Mouse (Mus musculus): ENCODE data around the gene Gm15737.

Gm15737 gene

DNA sequence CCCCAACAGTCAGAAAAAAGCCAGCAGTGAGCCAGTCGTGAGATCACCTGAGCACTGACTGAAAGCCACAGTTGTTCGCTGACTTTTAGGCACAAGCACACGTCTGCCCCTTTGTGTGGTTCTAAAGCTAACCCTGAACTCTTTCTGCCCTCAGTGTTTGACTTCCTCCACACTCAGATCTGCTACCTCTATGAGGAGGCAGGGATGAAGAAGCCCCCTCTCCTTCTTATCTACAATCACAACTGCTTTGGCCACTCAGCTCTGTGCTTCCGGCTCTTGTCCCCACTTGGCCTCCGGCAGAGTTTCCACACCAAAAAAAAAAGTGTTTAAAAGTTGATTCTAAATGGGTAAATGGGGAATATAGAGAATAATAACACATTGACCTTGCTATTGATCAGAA, 7.0 kb downstream of the Gm15737 start:
- DNase-seq, result no peak

- no peak for DNase-seq
Measured at GRCm38 (mm10) chr6:92877236-92877635, 8.1 kb downstream of the Gm15737 start.

DNA sequence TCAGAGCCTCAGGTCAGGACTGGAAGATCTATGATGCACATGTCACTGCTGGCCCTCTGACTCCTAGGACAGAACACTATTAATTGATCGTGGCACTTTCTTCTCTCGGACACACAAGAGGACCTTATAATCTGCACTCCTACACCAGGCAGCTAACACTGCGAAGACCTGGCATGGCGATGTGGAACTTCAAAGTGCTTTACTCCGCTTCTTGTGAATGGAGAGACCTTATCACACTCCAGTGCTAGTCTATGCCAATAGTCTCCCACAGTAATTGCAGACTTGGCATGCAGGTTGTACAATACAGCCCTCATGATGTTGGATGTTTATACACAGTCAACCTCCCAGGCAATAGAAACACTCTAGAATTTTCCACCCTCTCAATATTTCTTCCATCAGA, 9.6 kb downstream of the Gm15737 start:
- DNase-seq, result no peak

DNA sequence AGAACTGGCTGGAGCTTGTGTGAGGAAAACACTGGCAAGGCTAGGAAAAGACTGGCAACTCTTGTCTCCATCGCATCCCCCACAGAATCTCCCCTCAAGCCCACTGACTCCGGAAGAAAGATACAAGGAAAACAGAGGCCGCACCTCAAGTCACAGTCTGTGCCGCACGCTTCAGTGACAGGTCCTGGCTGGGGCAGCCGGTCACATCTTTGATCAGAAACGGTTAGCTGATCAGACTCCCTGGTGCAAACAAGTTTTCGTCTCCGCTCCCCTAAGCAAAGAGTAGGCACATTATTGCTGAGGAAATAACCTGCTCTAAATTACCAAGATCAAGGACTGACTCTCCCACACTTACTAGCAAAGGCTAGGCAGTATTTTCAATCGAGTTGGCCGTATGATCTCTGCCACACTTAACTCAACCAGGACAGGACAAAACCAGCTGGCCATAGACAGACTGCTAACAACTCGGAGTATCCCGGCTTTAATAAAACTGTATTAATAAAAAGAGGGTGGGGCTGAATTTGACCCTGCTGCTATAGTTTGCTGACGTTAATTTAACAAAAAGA, 10.6 kb downstream of the Gm15737 start:
- DNase-seq, result no peak

GRCm38 (mm10) chr6:92882446-92882845, 13.3 kb downstream of the Gm15737 start:
- no peak for DNase-seq

GRCm38 (mm10) chr6:92883131-92883900, 14.2 kb downstream of the Gm15737 start:
- DNase-seq, result no peak

DNA sequence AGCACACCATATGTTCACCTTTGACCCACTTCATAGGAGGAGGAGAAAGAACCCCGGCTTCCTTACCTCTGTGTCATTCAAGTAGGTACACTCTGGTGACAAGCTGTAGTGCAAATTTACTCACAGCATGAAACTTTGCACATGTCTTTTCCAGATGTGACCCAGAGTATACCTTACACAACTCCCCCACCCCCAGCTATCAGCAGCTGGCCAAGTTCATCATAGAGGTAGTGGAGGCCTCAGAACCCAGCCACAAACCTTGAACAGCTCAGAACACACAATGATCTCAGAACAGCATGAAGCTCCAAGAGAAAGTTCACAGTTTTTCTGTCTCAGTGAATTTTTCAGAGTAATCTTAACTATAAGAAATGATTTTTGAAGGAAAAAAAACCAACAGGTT, 22.4 kb downstream of the Gm15737 start:
- no peak for DNase-seq

- no peak for DNase-seq
Measured at GRCm38 (mm10) chr6:92904037-92904436, 34.9 kb downstream of the Gm15737 start.

DNA sequence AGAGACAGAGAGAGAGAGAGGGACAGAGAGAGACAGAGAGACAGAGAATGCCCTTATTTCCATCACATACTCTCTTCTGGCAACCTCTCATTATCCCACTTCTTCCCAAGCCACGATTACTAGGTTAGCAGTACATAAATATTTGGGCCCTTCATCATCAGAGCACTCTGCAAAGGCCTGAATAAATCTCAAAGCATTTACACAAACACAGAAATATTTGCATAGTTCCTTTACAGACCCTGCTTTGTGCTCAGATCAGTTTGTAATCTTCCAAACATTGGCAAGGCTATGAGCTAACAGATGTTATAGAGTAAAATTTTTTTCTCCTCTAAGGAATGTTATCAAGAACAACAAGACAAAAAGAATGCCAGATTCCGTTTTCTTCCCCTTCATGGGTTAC, 35.3 kb downstream of the Gm15737 start:
- DNase-seq, result no peak

DNA sequence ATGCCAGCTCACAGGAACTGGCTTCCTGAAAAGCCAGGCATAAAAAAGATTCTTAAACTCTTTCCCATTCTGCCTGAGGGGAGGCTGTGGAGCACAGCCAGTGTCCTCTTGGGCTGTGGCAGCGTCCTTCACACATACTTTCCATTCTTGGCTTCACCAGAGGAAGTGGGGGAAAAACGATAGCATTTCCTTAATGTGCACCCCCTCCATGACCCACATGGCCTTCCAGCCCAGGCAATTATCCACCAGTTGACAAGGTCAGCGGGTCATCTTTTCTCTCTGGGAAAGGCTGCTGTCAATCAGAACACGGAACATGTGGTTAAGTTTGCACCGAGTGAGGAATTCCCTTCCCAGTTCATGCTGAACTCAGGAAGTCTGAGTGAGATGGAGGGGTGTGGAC, 36.8 kb downstream of the Gm15737 start:
- DNase-seq, result no peak

- DNase-seq, result no peak
Measured at GRCm38 (mm10) chr6:92909361-92909760, 40.2 kb downstream of the Gm15737 start.

DNA sequence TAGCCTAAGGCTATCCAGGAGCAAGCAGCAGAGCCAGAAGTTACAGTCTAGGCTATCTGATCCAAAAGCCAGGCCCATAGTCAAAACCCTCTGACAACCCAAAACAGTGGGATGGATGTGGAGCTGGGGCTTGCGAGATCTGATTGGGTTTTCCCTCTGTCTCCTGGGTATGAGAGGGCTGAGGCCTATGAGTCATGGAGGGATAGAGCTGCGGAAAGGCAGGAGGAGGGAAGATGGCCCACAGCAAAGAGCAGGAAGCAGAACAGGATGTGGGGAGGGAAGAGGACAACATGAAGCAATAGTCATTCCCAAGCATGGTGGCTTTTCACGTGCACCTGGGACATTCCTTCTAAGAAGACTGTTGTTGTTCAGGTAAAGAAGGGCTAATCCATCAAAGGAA, 41.5 kb downstream of the Gm15737 start:
- no peak for DNase-seq

DNA sequence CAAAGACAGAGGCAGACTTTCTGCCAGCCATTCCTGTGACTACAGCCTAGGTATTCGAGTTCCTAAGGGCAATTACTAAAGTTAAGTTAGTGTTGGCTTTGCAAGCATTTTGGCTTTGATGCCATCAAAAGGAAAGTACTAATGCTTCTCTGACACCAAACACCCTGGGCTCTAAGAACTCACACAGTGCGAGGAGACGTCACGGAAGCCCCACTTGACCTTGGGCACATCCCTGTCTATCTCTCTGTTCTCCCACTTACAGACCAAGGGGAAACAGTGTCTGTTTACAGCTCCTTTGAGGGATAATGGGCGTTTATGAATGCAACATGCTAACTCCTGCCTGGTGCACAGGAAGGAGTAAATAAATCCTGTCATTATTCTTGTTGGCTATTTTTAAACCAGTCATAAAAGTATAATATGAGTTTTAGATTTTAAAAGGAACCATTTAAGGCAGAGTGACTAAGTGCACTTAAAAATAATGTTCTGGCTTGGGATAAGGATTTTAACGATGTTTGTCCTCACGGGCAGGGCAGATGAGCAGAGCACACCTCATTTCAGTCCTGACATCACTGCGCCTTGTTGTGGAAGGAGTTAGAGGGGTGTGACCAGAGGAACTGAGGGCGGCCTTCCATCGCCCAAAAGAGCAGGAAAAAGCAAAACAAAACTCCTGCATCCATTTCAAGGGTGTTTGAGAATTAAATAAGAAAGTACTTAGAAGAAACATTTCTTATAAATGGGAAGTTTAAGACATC, 52.0 kb downstream of the Gm15737 start:
- DNase-seq, result no peak

- DNase-seq, result no peak
Measured at GRCm38 (mm10) chr6:92921843-92922242, 52.7 kb downstream of the Gm15737 start.

GRCm38 (mm10) chr6:92924536-92924935, 55.4 kb downstream of the Gm15737 start:
- DNase-seq, result no peak

- no peak for DNase-seq
Measured at GRCm38 (mm10) chr6:92928261-92928660, 59.1 kb downstream of the Gm15737 start.

All from cerebellum, adult 9-10 months (tissue).